ENCODE assay signal across 8 mouse cellular contexts in genomic region chr8:94171321-94171755, GRCm38 (mm10). TPM values are rescaled to one million over a fixed set of nuclear protein-coding genes. Genes with fewer than 3 reads are reported as not detected.
DNase-seq lines count a peak whose midpoint lies in the region; ATAC-seq and TF ChIP-seq lines count a peak whose summit lies in the region.

No protein-coding gene starts in this region.

- no peak for TF ChIP-seq CTCF in intestine, postnatal 0 days (IDR thresholded peaks at IDR 0.05; ENCODE audit: low read depth)
- TF ChIP-seq CTCF in lung, postnatal 0 days (IDR thresholded peaks at IDR 0.05), result no peak

- H3K4me2 ChIP-seq in intestine, postnatal 0 days (replicated peaks; ENCODE audit: low read depth), result peak overlapping the region; percentile 76
- peak overlapping the region; percentile 80 for H3K4me2 ChIP-seq in lung, postnatal 0 days (replicated peaks; ENCODE audit: low read depth, low read length)

- H3K4me1 ChIP-seq in intestine, postnatal 0 days (replicated peaks; ENCODE audit: control insufficient read depth, insufficient read depth, low read length), result no peaks in the 10 kb centered on the region
- peaks cover 7% of the 10 kb centered on the region; the same call in 1 of the 2 replicates for H3K4me1 ChIP-seq in lung, postnatal 0 days (ENCODE audit: insufficient read depth, low read depth, low read length)

- peak overlapping the region; percentile 51; the same call in 1 of the 2 replicates for H3K4me3 ChIP-seq in intestine, postnatal 0 days (ENCODE audit: low read depth, low read length)
- H3K4me3 ChIP-seq in lung, postnatal 0 days (ENCODE audit: low read depth, low read length), result peak overlapping the region; percentile 43

- H3K36me3 ChIP-seq in intestine, postnatal 0 days (ENCODE audit: control insufficient read depth, insufficient read depth), result no peaks in the 10 kb centered on the region
- H3K36me3 ChIP-seq in lung, postnatal 0 days (ENCODE audit: insufficient read depth, low read length), result no peaks in the 10 kb centered on the region

- TF ChIP-seq EP300 in lung, postnatal 0 days (IDR thresholded peaks at IDR 0.05), result peak; percentile 84; the same call in 1 of the 2 replicates

- H3K9me3 ChIP-seq in intestine, postnatal 0 days (ENCODE audit: control insufficient read depth), result no peaks in the 10 kb centered on the region
- H3K9me3 ChIP-seq in lung, postnatal 0 days (ENCODE audit: low read length), result no peaks in the 10 kb centered on the region

- no peak for ATAC-seq in intestine, postnatal 0 days
- ATAC-seq in lung, postnatal 0 days, result peak; percentile 25; the same call in 1 of the 2 replicates

- H3K27ac ChIP-seq in intestine, postnatal 0 days (ENCODE audit: low read depth, low read length), result no peak overlapping the region
- 0 out of 2 replicates have a peak overlapping the region, but pooled peaks have one; percentile 47 for H3K27ac ChIP-seq in lung, postnatal 0 days (ENCODE audit: low read length)

- peaks cover 2% of the 10 kb centered on the region; the same call in 1 of the 2 replicates for H3K27me3 ChIP-seq in intestine, postnatal 0 days (replicated peaks; ENCODE audit: control insufficient read depth, insufficient read depth, low read length)
- H3K27me3 ChIP-seq in lung, postnatal 0 days (replicated peaks; ENCODE audit: insufficient read depth, low read length), result peaks cover 11% of the 10 kb centered on the region; the same call in 1 of the 2 replicates

- peak; percentile 47 for DNase-seq in kidney, adult 18-20 months
- DNase-seq in kidney, adult 11 months, result no peak
- DNase-seq in adrenal gland, postnatal 10 days, result peak; percentile 55
- peak; percentile 67 to 73 for DNase-seq in heart, adult 18-20 months
- peak; percentile 63 for DNase-seq in lung, postnatal 0 days (ENCODE audit: low spot score)
- no peak for DNase-seq in frontal cortex, postnatal 14 days (ENCODE audit: low spot score in 2 of 2)
- DNase-seq in spleen, postnatal 10 days (ENCODE audit: low spot score in 2 of 2), result no peak

- no peak overlapping the region for H3K9ac ChIP-seq in intestine, postnatal 0 days (ENCODE audit: low read depth, low read length)
- H3K9ac ChIP-seq in lung, postnatal 0 days (replicated peaks; ENCODE audit: low read depth), result no peak overlapping the region

- WGBS in intestine, postnatal 0 days, result 66% methylated on average over 10 of the region's 10 CpGs
- WGBS in lung, postnatal 0 days, result 27% methylated on average over 10 of the region's 10 CpGs

RNA-seq across cellular contexts. Expression of gene Mt2, which starts 1.1 kb away (rescaled TPM):
- total RNA-seq in adrenal gland, postnatal 10 days (2021), result 100 to 1,000 TPM in 1 of 2 experiments, 10 to 100 TPM in 1; 67.8 to 348 TPM
- 10 to 100 TPM; 24.4 to 89.7 TPM for total RNA-seq in heart, adult 18-20 months (2021)
- 224 and 270 TPM in 2 replicates for polyA plus RNA-seq in intestine, postnatal 0 days (2015; fragmentation: Nextera tagmentation; extraction: Ambion mirVana)
- polyA plus RNA-seq in lung, postnatal 0 days (2015; fragmentation: Nextera tagmentation; extraction: Ambion mirVana), result 143 and 159 TPM in 2 replicates

RNA-seq across cellular contexts. Expression of gene Mt1, which starts 7.5 kb away (rescaled TPM):
- total RNA-seq in adrenal gland, postnatal 10 days (2021), result 100 to 1,000 TPM; 147 to 449 TPM
- 100 to 1,000 TPM; 240 to 413 TPM for total RNA-seq in heart, adult 18-20 months (2021)
- polyA plus RNA-seq in intestine, postnatal 0 days (2015; fragmentation: Nextera tagmentation; extraction: Ambion mirVana), result 2,068 and 2,262 TPM in 2 replicates
- polyA plus RNA-seq in lung, postnatal 0 days (2015; fragmentation: Nextera tagmentation; extraction: Ambion mirVana), result 836 and 858 TPM in 2 replicates

RNA-seq across cellular contexts. Expression of gene Mt3, which starts 18.9 kb away (rescaled TPM):
- total RNA-seq in adrenal gland, postnatal 10 days (2021), result 10 to 100 TPM in 1 of 2 experiments, 1 to 10 TPM in 1; 7.6 to 11.1 TPM
- 1 to 10 TPM; 2.2 to 2.4 TPM for total RNA-seq in heart, adult 18-20 months (2021)
- polyA plus RNA-seq in intestine, postnatal 0 days (2015; fragmentation: Nextera tagmentation; extraction: Ambion mirVana), result 4.4 and 4.7 TPM in 2 replicates
- polyA plus RNA-seq in lung, postnatal 0 days (2015; fragmentation: Nextera tagmentation; extraction: Ambion mirVana), result 2.6 TPM in 2 replicates

RNA-seq across cellular contexts. Expression of gene Mt4, which starts 34.3 kb away (rescaled TPM):
- total RNA-seq in adrenal gland, postnatal 10 days (2021), result not detected
- total RNA-seq in heart, adult 18-20 months (2021), result not detected
- 0.69 and 2.6 TPM in 2 replicates for polyA plus RNA-seq in intestine, postnatal 0 days (2015; fragmentation: Nextera tagmentation; extraction: Ambion mirVana)
- polyA plus RNA-seq in lung, postnatal 0 days (2015; fragmentation: Nextera tagmentation; extraction: Ambion mirVana), result not detected in 2 replicates

RNA-seq across cellular contexts. Expression of gene Nup93, which starts 43.0 kb away (rescaled TPM):
- 10 to 100 TPM; 17.3 to 21.1 TPM for total RNA-seq in adrenal gland, postnatal 10 days (2021)
- 10 to 100 TPM; 15.6 to 16.2 TPM for total RNA-seq in heart, adult 18-20 months (2021)
- polyA plus RNA-seq in intestine, postnatal 0 days (2015; fragmentation: Nextera tagmentation; extraction: Ambion mirVana), result 21.2 and 21.9 TPM in 2 replicates
- 26.7 and 27.1 TPM in 2 replicates for polyA plus RNA-seq in lung, postnatal 0 days (2015; fragmentation: Nextera tagmentation; extraction: Ambion mirVana)

Comparison
In these comparisons a context has a peak if more than half of its experiments do, and no peak if none do; other contexts are left out.
1. DNase-seq: peak in kidney, adult 18-20 months (single experiment), adrenal gland, postnatal 10 days (single experiment), heart, adult 18-20 months (2 of 2) and lung, postnatal 0 days (single experiment); none in kidney, adult 11 months (single experiment), frontal cortex, postnatal 14 days (0 of 2) and spleen, postnatal 10 days (0 of 2).